Mouse (Mus musculus) brain, embryonic 14.5 days (tissue): ENCODE results near the gene Anks4b.

Experiments used
- CTCF ChIP-seq: fragments of 200-500 bp; IDR thresholded peaks from 2 replicates; pipeline ENCODE4 v1.5.1; 2012; ENCODE audit warnings: inconsistent platforms, mild to moderate bottlenecking, moderate library complexity, borderline replicate concordance; ENCODE audit not compliant: insufficient read depth, insufficient read length; ENCODE audit errors: extremely low read depth
- POLR2A ChIP-seq: fragments of 200-500 bp; IDR thresholded peaks from 2 replicates; pipeline ENCODE4 v1.6.1; 2012; ENCODE audit warnings: mild to moderate bottlenecking, inconsistent platforms, borderline replicate concordance; ENCODE audit not compliant: poor library complexity, insufficient read depth, insufficient read length, severe bottlenecking; ENCODE audit errors: extremely low read depth

DNA sequence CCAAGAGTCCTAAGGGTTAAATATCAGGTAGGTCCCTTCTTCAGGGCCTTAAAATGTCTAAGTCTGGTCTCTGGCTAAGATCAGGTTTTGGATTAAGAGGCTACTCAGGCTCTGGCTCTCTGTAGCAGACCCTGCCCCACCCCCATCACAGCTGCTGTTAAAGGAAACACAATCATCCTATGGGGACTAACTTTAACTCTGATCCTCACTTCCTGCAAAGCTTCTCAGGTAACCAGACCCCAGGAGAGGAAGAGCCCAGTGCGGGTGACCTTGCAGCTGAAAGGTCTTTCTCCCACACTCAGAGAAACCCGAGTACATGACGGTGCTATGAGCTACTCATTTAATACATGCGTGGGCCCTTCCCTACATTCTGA is 46.0 kb upstream of the Anks4b start:
- TF ChIP-seq POLR2A (no peak), CTCF (no peak)
